Comparison of ENCODE assay signal across 10 mouse cellular contexts in genomic region chr2:90941744-90942143, GRCm38 (mm10). TPM values are rescaled to one million over a fixed set of nuclear protein-coding genes. Genes with fewer than 3 reads are reported as not detected.
DNase-seq lines count a peak whose midpoint lies in the region; ATAC-seq and TF ChIP-seq lines count a peak whose summit lies in the region.
"Had no signal": no experiment of that assay in that cellular context is flagged by ENCODE, and none has a peak within 500 bp of the region (broad histone marks: within the 10 kb centered on the region; RNA-seq: fewer than 3 reads in every experiment).

No protein-coding gene starts in this region.

- H3K4me2 ChIP-seq in neural tube, embryonic 11.5 days (ENCODE audit: low read depth), result peak overlapping the region; percentile 77
- H3K4me2 ChIP-seq in liver, embryonic 13.5 days, result peak overlapping the region; percentile 84

- ATAC-seq in neural tube, embryonic 11.5 days (ENCODE audit: insufficient read depth, low FRiP score, low TSS enrichment), result no peak
- ATAC-seq in liver, embryonic 13.5 days (ENCODE audit: low read depth), result no peak
- ATAC-seq in frontal cortex, adult (ENCODE audit: low TSS enrichment), result no peak

- TF ChIP-seq POLR2A in cerebellum, adult 2 months (IDR thresholded peaks at IDR 0.05; ENCODE audit: borderline replicate concordance, insufficient read depth, low read length), result no peak

- no peaks in the 10 kb centered on the region for H3K27me3 ChIP-seq in cerebellum, adult 2 months (ENCODE audit: control insufficient read depth, insufficient read depth, low read length)
- H3K27me3 ChIP-seq in neural tube, embryonic 11.5 days (ENCODE audit: control insufficient read depth, insufficient read depth, low read length), result no peaks in the 10 kb centered on the region
- H3K27me3 ChIP-seq in liver, embryonic 13.5 days, result no peaks in the 10 kb centered on the region

- H3K4me3 ChIP-seq in cerebellum, adult 2 months (replicated peaks; ENCODE audit: insufficient read depth, low read depth, low read length), result peak overlapping the region; percentile 97
- peak overlapping the region; percentile 99 for H3K4me3 ChIP-seq in neural tube, embryonic 11.5 days (ENCODE audit: low read depth, low read length)
- peak overlapping the region; percentile 96 for H3K4me3 ChIP-seq in liver, embryonic 13.5 days (replicated peaks)

- DNase-seq in cerebellum, adult 2 months, result no peak
- no peak for DNase-seq in cerebellum, adult 9-11 months
- no peak for DNase-seq in neural tube, embryonic 11.5 days (ENCODE audit: low spot score)
- no peak for DNase-seq in neural tube, embryonic 10.5 days (ENCODE audit: extremely low spot score, low spot score)
- no peak for DNase-seq in liver, embryonic 13.5 days
- no peak for DNase-seq in T-cell, adult 2 months (ENCODE audit: low spot score)
- no peak for DNase-seq in left cerebral cortex, postnatal 14 days (ENCODE audit: low spot score in 2 of 2)
- DNase-seq: gastrocnemius, postnatal 10 days had no signal

- no peak for TF ChIP-seq CTCF in cerebellum, adult 2 months (IDR thresholded peaks at IDR 0.05; ENCODE audit: borderline replicate concordance, insufficient read depth, low read depth, low read length)

- intact Hi-C loops in left cerebral cortex, postnatal 14 days (cut with DNase I), result no loop called here

- no peaks in the 10 kb centered on the region for H3K36me3 ChIP-seq in neural tube, embryonic 11.5 days (ENCODE audit: control insufficient read depth, insufficient read depth, low read length)
- H3K36me3 ChIP-seq in liver, embryonic 13.5 days, result no peaks in the 10 kb centered on the region

- H3K4me1 ChIP-seq in cerebellum, adult 2 months (ENCODE audit: control insufficient read depth, insufficient read depth, low read length), result no peaks in the 10 kb centered on the region; the same call in 1 of the 2 replicates
- H3K4me1 ChIP-seq in neural tube, embryonic 11.5 days (ENCODE audit: control insufficient read depth, insufficient read depth, low read length), result peaks cover 18% of the 10 kb centered on the region
- H3K4me1 ChIP-seq in liver, embryonic 13.5 days (replicated peaks), result peaks cover 64% of the 10 kb centered on the region

- 4% methylated on average over 2 of the region's 2 CpGs for whole genome bisulfite sequencing in cerebellum, adult 2 months
- WGBS in neural tube, embryonic 11.5 days, result 62% methylated on average over 2 of the region's 2 CpGs
- 61% methylated on average over 2 of the region's 2 CpGs for WGBS in liver, embryonic 13.5 days (ENCODE audit: insufficient replicate concordance)

- H3K9ac ChIP-seq in neural tube, embryonic 11.5 days (ENCODE audit: low read length), result no peak overlapping the region
- peak overlapping the region; percentile 97 for H3K9ac ChIP-seq in liver, embryonic 13.5 days

- H3K27ac ChIP-seq in cerebellum, adult 2 months (ENCODE audit: insufficient read depth, low read length), result no peak overlapping the region
- no peak overlapping the region for H3K27ac ChIP-seq in neural tube, embryonic 11.5 days (ENCODE audit: low read depth, low read length)
- no peak overlapping the region for H3K27ac ChIP-seq in liver, embryonic 13.5 days

- H3K9me3 ChIP-seq in neural tube, embryonic 11.5 days (ENCODE audit: control insufficient read depth, low read length), result no peaks in the 10 kb centered on the region
- no peaks in the 10 kb centered on the region for H3K9me3 ChIP-seq in liver, embryonic 13.5 days (replicated peaks)

RNA-seq across cellular contexts. Expression of gene Celf1, which starts 1.6 kb away (rescaled TPM):
- 91.1 and 95.2 TPM in 2 replicates for polyA plus RNA-seq in cerebellum, adult 2 months (2012; rRNA removed)
- polyA plus RNA-seq in neural tube, embryonic 11.5 days (2014; fragmentation: Nextera tagmentation; extraction: Ambion mirVana), result 98.7 and 109 TPM in 2 replicates
- polyA plus RNA-seq in liver, embryonic 13.5 days (2015; fragmentation: Nextera tagmentation; extraction: Ambion mirVana), result 54.9 and 68.3 TPM in 2 replicates
- 100 to 1,000 TPM; 134 to 147 TPM for total RNA-seq in left cerebral cortex, postnatal 14 days (2021)

RNA-seq across cellular contexts. Expression of gene Ndufs3, which starts 37.1 kb away (rescaled TPM):
- 278 and 280 TPM in 2 replicates for polyA plus RNA-seq in cerebellum, adult 2 months (2012; rRNA removed)
- 187 and 191 TPM in 2 replicates for polyA plus RNA-seq in neural tube, embryonic 11.5 days (2014; fragmentation: Nextera tagmentation; extraction: Ambion mirVana)
- polyA plus RNA-seq in liver, embryonic 13.5 days (2015; fragmentation: Nextera tagmentation; extraction: Ambion mirVana), result 156 and 162 TPM in 2 replicates
- 100 to 1,000 TPM; 224 to 244 TPM for total RNA-seq in left cerebral cortex, postnatal 14 days (2021)

RNA-seq across cellular contexts. Expression of gene Kbtbd4, which starts 37.2 kb away (rescaled TPM):
- polyA plus RNA-seq in cerebellum, adult 2 months (2012; rRNA removed), result 33.1 and 33.7 TPM in 2 replicates
- polyA plus RNA-seq in neural tube, embryonic 11.5 days (2014; fragmentation: Nextera tagmentation; extraction: Ambion mirVana), result 48.2 and 49.5 TPM in 2 replicates
- polyA plus RNA-seq in liver, embryonic 13.5 days (2015; fragmentation: Nextera tagmentation; extraction: Ambion mirVana), result 17.5 and 21.0 TPM in 2 replicates
- total RNA-seq in left cerebral cortex, postnatal 14 days (2021), result 10 to 100 TPM; 33.1 to 35.0 TPM

RNA-seq across cellular contexts. Expression of gene C1qtnf4, which starts 56.1 kb away (rescaled TPM):
- polyA plus RNA-seq in cerebellum, adult 2 months (2012; rRNA removed), result 234 and 254 TPM in 2 replicates
- 20.6 and 22.5 TPM in 2 replicates for polyA plus RNA-seq in neural tube, embryonic 11.5 days (2014; fragmentation: Nextera tagmentation; extraction: Ambion mirVana)
- 3.0 and 4.4 TPM in 2 replicates for polyA plus RNA-seq in liver, embryonic 13.5 days (2015; fragmentation: Nextera tagmentation; extraction: Ambion mirVana)
- 100 to 1,000 TPM; 261 to 310 TPM for total RNA-seq in left cerebral cortex, postnatal 14 days (2021)
- total RNA-seq: neutrophil, adult 5-6 weeks had no signal
